ENCODE assay signal across 10 mouse cellular contexts in genomic region chr6:85186744-85187059, GRCm38 (mm10). TPM values are rescaled to one million over a fixed set of nuclear protein-coding genes. Genes with fewer than 3 reads are reported as not detected.
DNase-seq lines count a peak whose midpoint lies in the region; ATAC-seq and TF ChIP-seq lines count a peak whose summit lies in the region.
"Had no signal": no experiment of that assay in that cellular context is flagged by ENCODE, and none has a peak within 500 bp of the region (broad histone marks: within the 10 kb centered on the region; RNA-seq: fewer than 3 reads in every experiment).

No protein-coding gene starts in this region.

- H3K27ac ChIP-seq in heart, embryonic 13.5 days (replicated peaks), result no peak overlapping the region
- H3K27ac ChIP-seq in forebrain, embryonic 11.5 days (ENCODE audit: low read depth, low read length), result peak overlapping the region; percentile 79
- no peak overlapping the region for H3K27ac ChIP-seq in limb, embryonic 12.5 days

- peaks cover 97% of the 10 kb centered on the region for H3K27me3 ChIP-seq in heart, embryonic 13.5 days (replicated peaks)
- peaks cover 81% of the 10 kb centered on the region for H3K27me3 ChIP-seq in E14TG2a.4 (ENCODE audit: insufficient read depth, low read length)
- H3K27me3 ChIP-seq in forebrain, embryonic 11.5 days (ENCODE audit: control insufficient read depth, insufficient read depth, low read length), result peaks cover 40% of the 10 kb centered on the region
- H3K27me3 ChIP-seq in limb, embryonic 12.5 days, result peaks cover 92% of the 10 kb centered on the region

- no peak overlapping the region for H3K9ac ChIP-seq in heart, embryonic 13.5 days
- peak overlapping the region; percentile 40 for H3K9ac ChIP-seq in forebrain, embryonic 11.5 days (ENCODE audit: low read length)
- H3K9ac ChIP-seq in limb, embryonic 12.5 days (replicated peaks), result no peak overlapping the region

- 1% methylated on average over 15 of the region's 15 CpGs for WGBS in heart, embryonic 13.5 days
- WGBS in forebrain, embryonic 11.5 days, result under 1% methylated on average over 15 of the region's 15 CpGs
- WGBS in limb, embryonic 12.5 days, result 1% methylated on average over 15 of the region's 15 CpGs

- H3K36me3 ChIP-seq in heart, embryonic 13.5 days, result no peaks in the 10 kb centered on the region
- H3K36me3 ChIP-seq in E14TG2a.4 (ENCODE audit: insufficient read depth, low read length), result no peaks in the 10 kb centered on the region
- H3K36me3 ChIP-seq in forebrain, embryonic 11.5 days (ENCODE audit: control insufficient read depth, insufficient read depth, low read length), result no peaks in the 10 kb centered on the region
- H3K36me3 ChIP-seq in limb, embryonic 12.5 days, result no peaks in the 10 kb centered on the region

- DNase-seq in heart, adult 9 months (ENCODE audit: low spot score in 2 of 2), result no peak
- peak; percentile 62 for DNase-seq in forebrain, embryonic 11.5 days (ENCODE audit: low spot score)
- no peak for DNase-seq in cerebellum, postnatal 10 days
- DNase-seq in thymus, postnatal 4 days, result no peak
- no peak for DNase-seq in left cerebral cortex, adult 18-20 months (ENCODE audit: low spot score in 2 of 2)
- DNase-seq: heart, adult 18-20 months had no signal

- peaks cover 39% of the 10 kb centered on the region for H3K4me1 ChIP-seq in heart, embryonic 13.5 days
- peaks cover 44% of the 10 kb centered on the region for H3K4me1 ChIP-seq in E14TG2a.4 (replicated peaks; ENCODE audit: low read depth, low read length)
- peaks cover 21% of the 10 kb centered on the region for H3K4me1 ChIP-seq in forebrain, embryonic 11.5 days (replicated peaks; ENCODE audit: control insufficient read depth, insufficient read depth, low read length)
- peaks cover 43% of the 10 kb centered on the region for H3K4me1 ChIP-seq in limb, embryonic 12.5 days (replicated peaks)

- no peak for ATAC-seq in heart, embryonic 13.5 days (ENCODE audit: extremely low read depth, insufficient number of reproducible peaks, low FRiP score, low TSS enrichment)
- ATAC-seq in forebrain, embryonic 11.5 days (replicated peaks; ENCODE audit: low FRiP score), result no peak
- no peak for ATAC-seq in limb, embryonic 12.5 days (ENCODE audit: insufficient number of reproducible peaks, insufficient read depth, low FRiP score, low TSS enrichment, low read depth)

- 0 out of 2 replicates have a peak overlapping the region, but pooled peaks have one; percentile 76 for H3K4me2 ChIP-seq in heart, embryonic 13.5 days
- peak overlapping the region; percentile 67 for H3K4me2 ChIP-seq in forebrain, embryonic 11.5 days (ENCODE audit: low read depth, low read length, severe bottlenecking)
- peak overlapping the region; percentile 79 for H3K4me2 ChIP-seq in limb, embryonic 12.5 days

- H3K9me3 ChIP-seq in heart, embryonic 13.5 days, result no peaks in the 10 kb centered on the region
- no peaks in the 10 kb centered on the region for H3K9me3 ChIP-seq in E14TG2a.4 (ENCODE audit: low read length)
- H3K9me3 ChIP-seq in forebrain, embryonic 11.5 days (ENCODE audit: control insufficient read depth, low read length), result no peaks in the 10 kb centered on the region
- H3K9me3 ChIP-seq in limb, embryonic 12.5 days, result no peaks in the 10 kb centered on the region

- no peak for TF ChIP-seq CTCF in E14TG2a.4 (conservative IDR thresholded peaks at IDR 0.05; ENCODE audit: low read length)

- peak overlapping the region; percentile 51; the same call in 1 of the 2 replicates for H3K4me3 ChIP-seq in heart, embryonic 13.5 days
- peak overlapping the region; percentile 72 for H3K4me3 ChIP-seq in E14TG2a.4 (replicated peaks; ENCODE audit: low read length)
- H3K4me3 ChIP-seq in forebrain, embryonic 11.5 days (ENCODE audit: low read depth, low read length), result peak overlapping the region; percentile 59; the same call in 1 of the 2 replicates
- peak overlapping the region; percentile 44 for H3K4me3 ChIP-seq in limb, embryonic 12.5 days (replicated peaks)

RNA-seq across cellular contexts. Expression of gene Emx1, which starts 0.5 kb away (rescaled TPM):
- 0.11 TPM in 1 of 2 replicates, not detected in the other for polyA plus RNA-seq in heart, embryonic 13.5 days (2015; fragmentation: Nextera tagmentation; extraction: Ambion mirVana)
- polyA plus RNA-seq in forebrain, embryonic 11.5 days (2014; fragmentation: Nextera tagmentation; extraction: Ambion mirVana), result 63.5 and 67.2 TPM in 2 replicates
- 1.5 TPM in 2 replicates for polyA plus RNA-seq in limb, embryonic 12.5 days (2016; fragmentation: Nextera tagmentation; extraction: Ambion mirVana)
- total RNA-seq in left cerebral cortex, adult 18-20 months (2021), result 10 to 100 TPM; 32.5 to 42.6 TPM
- total RNA-seq: heart, adult 18-20 months; megakaryocyte-erythroid progenitor cell, adult 5-6 weeks had no signal

RNA-seq across cellular contexts. Expression of gene Spr, which starts 49.1 kb away (rescaled TPM):
- 52.7 and 58.3 TPM in 2 replicates for polyA plus RNA-seq in heart, embryonic 13.5 days (2015; fragmentation: Nextera tagmentation; extraction: Ambion mirVana)
- polyA plus RNA-seq in forebrain, embryonic 11.5 days (2014; fragmentation: Nextera tagmentation; extraction: Ambion mirVana), result 65.3 and 74.2 TPM in 2 replicates
- 36.5 and 49.8 TPM in 2 replicates for polyA plus RNA-seq in limb, embryonic 12.5 days (2016; fragmentation: Nextera tagmentation; extraction: Ambion mirVana)
- 10 to 100 TPM; 48.4 to 51.5 TPM for total RNA-seq in left cerebral cortex, adult 18-20 months (2021)

Comparison
In these comparisons a context has a peak if more than half of its experiments do, and no peak if none do; other contexts are left out.
1. RNA of gene Emx1, which starts 0.5 kb away (polyA plus RNA-seq): 63.5 to 67.2 TPM in forebrain, embryonic 11.5 days; 1.5 TPM in limb, embryonic 12.5 days and 0.11 TPM in heart, embryonic 13.5 days; every median in the first group is over 10 times any median in the second.
2. Peak in every context shown above with its lines, with median percentiles within 50 percentile points of each other: H3K4me2 ChIP-seq and H3K4me3 ChIP-seq.